Mouse (Mus musculus) heart, embryonic 11.5 days (tissue): Measurements from ENCODE around the gene Copb2. TPM values are rescaled to one million over a fixed set of nuclear protein-coding genes. Genes with fewer than 3 reads are reported as not detected.

Experiments used
- ATAC-seq: fragments of 200-750 bp; cut with Nextera tagmentation; replicated peaks from 2 replicates; pipeline ENCODE4 v1.8.0; 2017; ENCODE audit warnings: moderate library complexity; ENCODE audit not compliant: insufficient number of reproducible peaks, low FRiP score, low TSS enrichment
- H3K27ac ChIP-seq: fragments of 300-500 bp; sonication (generic); 2 replicates; pipeline ENCODE4 v1.5.1; 2014; ENCODE audit warnings: mild to moderate bottlenecking, low read depth, low read length
- H3K27me3 ChIP-seq: fragments of 300-500 bp; sonication (generic); 2 replicates; pipeline ENCODE4 v1.6.1; 2014; ENCODE audit warnings: mild to moderate bottlenecking, low read length, mixed read lengths; ENCODE audit not compliant: control insufficient read depth, insufficient read depth
- H3K36me3 ChIP-seq: fragments of 300-500 bp; sonication (generic); 2 replicates; pipeline ENCODE4 v1.6.1; 2014; ENCODE audit warnings: mild to moderate bottlenecking, low read length, moderate library complexity, mixed read lengths; ENCODE audit not compliant: control insufficient read depth, insufficient read depth
- H3K4me1 ChIP-seq: fragments of 300-500 bp; sonication (generic); 2 replicates; pipeline ENCODE4 v1.6.1; 2014; ENCODE audit warnings: low read length; ENCODE audit not compliant: control insufficient read depth, insufficient read depth
- H3K4me2 ChIP-seq: fragments of 300-500 bp; sonication (generic); 2 replicates; pipeline ENCODE4 v1.6.1; 2014; ENCODE audit warnings: mild to moderate bottlenecking, moderate library complexity
- H3K4me3 ChIP-seq: fragments of 300-500 bp; sonication (generic); 2 replicates; pipeline ENCODE4 v1.5.1; 2014; ENCODE audit warnings: low read depth, low read length
- H3K9ac ChIP-seq: fragments of 300-500 bp; sonication (generic); 2 replicates; pipeline ENCODE4 v1.6.1; 2014; ENCODE audit warnings: mild to moderate bottlenecking, low read depth, low read length, moderate library complexity
- H3K9me3 ChIP-seq: fragments of 300-500 bp; sonication (generic); replicated peaks from 2 replicates; pipeline ENCODE4 v1.6.1; 2016; ENCODE audit warnings: low read length; ENCODE audit not compliant: control insufficient read depth
- WGBS: fragments of 180-500 bp; shearing (Covaris S2); extraction: QIAGEN DNeasy Blood & Tissue Kit; methylation state at CpG from one replicate; pipeline ENCODE4 v1.1.7; 2014; ENCODE audit not compliant: insufficient replicate concordance; 5-methylcytosine and 5-hydroxymethylcytosine counted together
- polyA plus RNA-seq: library from polyadenylated mRNA; unstranded; fragments of >200 nt; fragmentation: Nextera tagmentation; extraction: Ambion mirVana; gene quantifications from 2 replicates; pipeline ENCODE4 v1.2.1, GENCODE M21; 2014

Copb2 gene
- polyA plus RNA-seq, 1 experiment from 2014 or later = 142 TPM

GRCm38 (mm10) chr9:98535763-98536162 is 27.8 kb upstream of the Copb2 start:
- no peak overlapping the region for H3K4me3 ChIP-seq
- H3K36me3 ChIP-seq = no peaks in the 10 kb centered on the region
- H3K4me2 ChIP-seq = no peak overlapping the region
- ATAC-seq = no peak
- H3K9ac ChIP-seq = no peak overlapping the region
- no peaks in the 10 kb centered on the region for H3K9me3 ChIP-seq
- no peaks in the 10 kb centered on the region for H3K27me3 ChIP-seq
- H3K4me1 ChIP-seq = no peaks in the 10 kb centered on the region
- H3K27ac ChIP-seq = no peak overlapping the region

GRCm38 (mm10) chr9:98538017-98538712 is 25.4 kb upstream of the Copb2 start:
- Histone ChIP-seq H3K27ac (no peak overlapping the region), H3K36me3 (no peaks in the 10 kb centered on the region), H3K27me3 (no peaks in the 10 kb centered on the region), H3K4me3 (no peak overlapping the region), H3K9me3 (no peaks in the 10 kb centered on the region), H3K9ac (no peak overlapping the region), H3K4me1 (no peaks in the 10 kb centered on the region), H3K4me2 (peak overlapping the region; percentile 36)
- WGBS = 38% methylated on average over 13 of the region's 13 CpGs
- no peak for ATAC-seq

- Histone ChIP-seq H3K27me3 (no peaks in the 10 kb centered on the region), H3K4me3 (no peak overlapping the region), H3K36me3 (no peaks in the 10 kb centered on the region), H3K27ac (no peak overlapping the region), H3K9ac (no peak overlapping the region), H3K4me2 (peak overlapping the region; percentile 36), H3K4me1 (no peaks in the 10 kb centered on the region), H3K9me3 (no peaks in the 10 kb centered on the region)
- WGBS = 6% methylated on average over 13 of the region's 13 CpGs
- ATAC-seq = no peak
Observed at GRCm38 (mm10) chr9:98538713-98539360, 24.7 kb upstream of the Copb2 start.

GRCm38 (mm10) chr9:98544042-98544441 is 19.5 kb upstream of the Copb2 start:
- ATAC-seq = no peak
- H3K4me3 ChIP-seq = no peak overlapping the region
- no peaks in the 10 kb centered on the region for H3K27me3 ChIP-seq
- H3K9me3 ChIP-seq = no peaks in the 10 kb centered on the region
- H3K4me1 ChIP-seq = no peaks in the 10 kb centered on the region
- H3K36me3 ChIP-seq = no peaks in the 10 kb centered on the region
- WGBS = 73% methylated on average over 3 of the region's 3 CpGs
- no peak overlapping the region for H3K4me2 ChIP-seq
- H3K27ac ChIP-seq = no peak overlapping the region
- no peak overlapping the region for H3K9ac ChIP-seq

GRCm38 (mm10) chr9:98583852-98584251 is 20.3 kb downstream of the Copb2 start:
- Histone ChIP-seq H3K9ac (no peak overlapping the region), H3K36me3 (peaks cover 47% of the 10 kb centered on the region), H3K4me2 (no peak overlapping the region), H3K27me3 (no peaks in the 10 kb centered on the region), H3K27ac (no peak overlapping the region), H3K9me3 (no peaks in the 10 kb centered on the region), H3K4me1 (no peaks in the 10 kb centered on the region), H3K4me3 (no peak overlapping the region)
- 91% methylated on average over 4 of the region's 4 CpGs for whole genome bisulfite sequencing
- ATAC-seq = no peak

GRCm38 (mm10) chr9:98600094-98600493 is 36.6 kb downstream of the Copb2 start:
- Histone ChIP-seq H3K4me3 (no peak overlapping the region), H3K27me3 (no peaks in the 10 kb centered on the region), H3K9ac (no peak overlapping the region), H3K9me3 (no peaks in the 10 kb centered on the region), H3K27ac (no peak overlapping the region), H3K4me1 (peaks cover 8% of the 10 kb centered on the region; the same call in 1 of the 2 replicates), H3K36me3 (0 out of 2 replicates have a peak, but pooled peaks cover 5% of the 10 kb centered on the region), H3K4me2 (peak overlapping the region; percentile 80)
- 86% methylated on average over 6 of the region's 6 CpGs for WGBS
- ATAC-seq = no peak

GRCm38 (mm10) chr9:98601156-98601836 is 37.8 kb downstream of the Copb2 start, which contains the start of gene Mrps22:
Gene Mrps22 (minus strand): TSS chr9:98601660.
- 0 out of 2 replicates have a peak, but pooled peaks cover 2% of the 10 kb centered on the region for H3K36me3 ChIP-seq
- ATAC-seq = peak; percentile 89
- H3K27ac ChIP-seq = peak within 1 kb of the TSS; percentile 51; the same call in 1 of the 2 replicates
- WGBS = under 1% methylated on average over 44 of the region's 44 CpGs
- no peaks in the 10 kb centered on the region for H3K27me3 ChIP-seq
- peak within 1 kb of the TSS; percentile 80 for H3K4me2 ChIP-seq
- peaks cover 8% of the 10 kb centered on the region; the same call in 1 of the 2 replicates for H3K4me1 ChIP-seq
- H3K4me3 ChIP-seq = peak within 1 kb of the TSS; percentile 85
- no peaks in the 10 kb centered on the region for H3K9me3 ChIP-seq
- peak within 1 kb of the TSS; percentile 83 for H3K9ac ChIP-seq

- Histone ChIP-seq H3K36me3 (0 out of 2 replicates have a peak, but pooled peaks cover 2% of the 10 kb centered on the region), H3K9me3 (no peaks in the 10 kb centered on the region), H3K27ac (no peak overlapping the region), H3K27me3 (no peaks in the 10 kb centered on the region), H3K9ac (peak overlapping the region; percentile 83), H3K4me2 (peak overlapping the region; percentile 68), H3K4me3 (peak overlapping the region; percentile 85), H3K4me1 (peaks cover 8% of the 10 kb centered on the region; the same call in 1 of the 2 replicates)
- no peak for ATAC-seq
- WGBS = 48% methylated on average over 11 of the region's 11 CpGs
Observed at GRCm38 (mm10) chr9:98601837-98602359, 38.4 kb downstream of the Copb2 start.
